Mouse (Mus musculus) spleen, adult 2 months (tissue): Measurements from ENCODE around the gene Cope. TPM values are rescaled to one million over a fixed set of nuclear protein-coding genes. Genes with fewer than 3 reads are reported as not detected.

ENCODE experiments used
- DNase-seq, 2 experiments: peaks; one replicate each; pipeline versions ENCODE4 v3.0.0 to v3.0.0-alpha.2; 2012 to 2021; ENCODE audit warnings: low spot score in 2 of 2, low read depth in 1 of 2
- H3K27ac ChIP-seq: fragments of 200-500 bp; 2 replicates; pipeline ENCODE4 v1.5.1; 2012; ENCODE audit warnings: low read length, inconsistent platforms; ENCODE audit not compliant: insufficient read depth
- H3K27me3 ChIP-seq: fragments of 200-500 bp; 2 replicates; pipeline ENCODE4 v1.6.1; 2012; ENCODE audit warnings: mild to moderate bottlenecking, moderate library complexity, low read length, inconsistent platforms; ENCODE audit not compliant: control insufficient read depth, insufficient read depth
- H3K36me3 ChIP-seq: fragments of 200-500 bp; 2 replicates; pipeline ENCODE4 v1.6.1; 2012; ENCODE audit warnings: mild to moderate bottlenecking, low read length, inconsistent platforms; ENCODE audit not compliant: control insufficient read depth, insufficient read depth
- H3K4me1 ChIP-seq: fragments of 200-500 bp; 2 replicates; pipeline ENCODE4 v1.6.1; 2011; ENCODE audit warnings: inconsistent platforms; ENCODE audit not compliant: control insufficient read depth, insufficient read depth, insufficient read length
- H3K4me3 ChIP-seq: fragments of 200-500 bp; 2 replicates; pipeline ENCODE4 v1.5.1; 2011; ENCODE audit warnings: mild to moderate bottlenecking, inconsistent platforms; ENCODE audit not compliant: insufficient read depth, insufficient read length; ENCODE audit errors: extremely low read depth
- CTCF ChIP-seq: fragments of 200-500 bp; IDR thresholded peaks from 2 replicates; pipeline ENCODE4 v1.5.1; 2011; ENCODE audit warnings: mild to moderate bottlenecking, inconsistent platforms; ENCODE audit not compliant: insufficient read depth, insufficient read length, insufficient replicate concordance; ENCODE audit errors: extremely low read depth
- POLR2A ChIP-seq: fragments of 200-500 bp; IDR thresholded peaks from 2 replicates; pipeline ENCODE4 v1.6.1; 2011; ENCODE audit warnings: low read depth, low read length, inconsistent platforms
- WGBS: fragments of 180-500 bp; shearing (Covaris S2); methylation state at CpG from one replicate; pipeline ENCODE4 v1.1.7; 2018; 5-methylcytosine and 5-hydroxymethylcytosine counted together
- polyA plus RNA-seq: library from polyadenylated mRNA; depleted of rRNA; stranded (reverse); fragments of >200 nt; gene quantifications from 2 replicates; pipeline ENCODE4 v1.2.3, GENCODE M21; 2012

Cope gene
- polyA plus RNA-seq, 1 experiment: 200 TPM

DNA sequence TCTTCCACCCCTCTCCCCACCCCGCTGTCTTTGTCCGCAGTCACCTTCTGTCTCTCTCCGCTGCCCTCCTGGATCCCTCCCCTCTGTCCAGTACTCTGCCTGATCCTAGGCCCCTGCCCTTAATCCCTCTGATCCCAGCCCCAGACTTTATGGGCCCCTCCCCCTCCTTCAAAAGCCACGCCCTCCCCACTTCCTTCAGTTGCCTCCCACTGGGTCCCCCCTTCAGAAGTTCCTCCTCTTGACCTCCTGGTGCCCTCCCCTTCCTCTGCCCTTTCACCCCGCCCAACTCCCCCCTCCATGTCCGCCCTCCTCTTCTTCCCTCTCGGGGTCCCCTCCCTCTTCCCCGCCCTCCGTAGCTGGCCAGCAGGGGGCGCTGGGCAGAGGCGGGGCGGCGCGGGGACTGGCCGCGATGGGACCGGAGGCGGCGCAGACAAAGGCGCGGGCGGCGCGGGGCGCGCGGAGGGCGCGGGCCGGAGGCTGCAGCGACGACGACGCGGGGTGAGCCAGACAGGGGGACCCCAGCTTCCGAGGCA, 19.6 kb upstream of the Cope start, which contains the start of gene Homer3:
Gene Homer3, plus strand, starts transcription at position 225 of the 533 bp plus-strand sequence.
- Histone ChIP-seq H3K4me3 (peak within 1 kb of the TSS; percentile 91), H3K4me1 (peaks cover 5% of the 10 kb centered on the region; the same call in 1 of the 2 replicates), H3K36me3 (0 out of 2 replicates have a peak, but pooled peaks cover 3% of the 10 kb centered on the region), H3K27ac (peak within 1 kb of the TSS; percentile 40), H3K27me3 (no peaks in the 10 kb centered on the region)
- peak; percentile 73 to 90 for DNase-seq
- 4% methylated on average over 36 of the region's 36 CpGs for WGBS
- TF ChIP-seq CTCF: peak; percentile 88; the same call in 1 of the 2 replicates
- TF ChIP-seq POLR2A: 0 out of 2 replicates have a peak, but pooled peaks have one; percentile 11

DNA sequence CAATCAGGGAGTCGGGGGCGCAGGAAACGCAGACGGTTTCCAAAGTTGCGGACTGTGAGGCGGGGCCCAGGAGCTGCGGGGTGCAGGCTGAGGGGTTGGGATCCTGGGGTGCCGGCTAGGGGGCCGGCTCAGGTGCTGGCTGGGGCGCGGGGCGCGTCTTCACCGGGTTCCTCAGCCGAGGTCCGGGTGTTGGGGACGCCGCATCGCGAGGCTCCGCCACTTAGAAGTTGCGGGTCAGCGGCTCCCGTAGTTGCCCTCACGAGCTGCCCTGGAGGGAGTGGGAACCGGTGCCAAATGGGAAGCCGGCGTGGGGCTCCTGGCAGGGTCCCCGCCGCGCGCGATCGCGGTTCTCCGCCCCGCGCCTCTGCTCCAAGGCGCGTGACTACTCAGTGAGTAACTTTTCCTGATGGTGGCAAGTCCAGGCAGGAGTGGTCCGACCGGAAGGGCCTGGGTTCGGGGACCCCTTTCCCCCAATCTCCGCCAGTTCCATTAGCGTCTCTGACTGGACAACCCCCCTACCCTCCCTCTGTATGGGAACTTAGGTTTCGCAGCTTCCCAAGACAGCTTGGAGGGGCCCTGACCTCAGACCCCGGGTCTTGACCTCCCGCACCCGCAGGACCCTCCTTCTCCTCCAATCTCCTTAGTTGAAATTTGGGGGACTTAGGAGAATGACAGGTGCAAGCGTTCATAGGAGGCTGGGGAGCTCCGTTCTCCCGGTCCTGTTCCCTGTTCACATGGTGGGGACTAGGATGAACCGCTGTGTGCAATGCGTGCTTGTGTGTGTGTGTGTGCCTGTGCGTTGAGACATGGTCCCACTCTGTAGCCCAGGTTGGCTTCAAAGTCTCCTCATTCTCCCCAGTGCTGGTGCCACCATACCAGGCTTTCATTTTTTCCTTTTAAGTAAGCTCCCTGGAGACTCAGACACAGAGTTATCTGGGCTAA, 18.9 kb upstream of the Cope start:
- TF ChIP-seq POLR2A (no peak), CTCF (no peak)
- WGBS: 2% methylated on average over 54 of the region's 55 CpGs
- H3K36me3 ChIP-seq: 0 out of 2 replicates have a peak, but pooled peaks cover 3% of the 10 kb centered on the region
- H3K27ac ChIP-seq: no peak overlapping the region; the same call in 1 of the 2 replicates
- no peak for DNase-seq
- peak overlapping the region; percentile 91 for H3K4me3 ChIP-seq
- peaks cover 5% of the 10 kb centered on the region; the same call in 1 of the 2 replicates for H3K4me1 ChIP-seq
- no peaks in the 10 kb centered on the region for H3K27me3 ChIP-seq

DNA sequence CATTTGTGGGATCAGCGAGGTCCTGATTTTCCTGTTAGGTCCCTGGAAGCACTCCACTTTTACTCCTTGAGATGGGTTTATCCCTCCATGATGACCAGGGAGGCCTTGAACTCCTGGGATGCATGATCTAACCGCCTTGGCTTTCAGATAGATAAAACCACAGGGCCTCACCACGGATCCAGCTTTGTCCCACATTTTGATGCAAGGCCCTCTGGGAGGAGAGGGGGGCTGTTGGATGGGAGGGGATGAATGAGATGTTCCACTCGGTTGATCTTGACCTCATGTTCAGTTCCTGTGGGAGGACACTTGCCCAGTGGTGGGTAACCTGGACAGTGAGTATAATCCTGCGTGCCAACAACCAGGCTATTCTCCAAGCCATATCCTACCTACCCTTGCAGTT, 17.9 kb upstream of the Cope start:
- DNase-seq: no peak
- 76% methylated on average over 5 of the region's 5 CpGs for WGBS
- Histone ChIP-seq H3K27me3 (no peaks in the 10 kb centered on the region), H3K4me3 (no peak overlapping the region), H3K4me1 (peaks cover 5% of the 10 kb centered on the region; the same call in 1 of the 2 replicates), H3K36me3 (0 out of 2 replicates have a peak, but pooled peaks cover 3% of the 10 kb centered on the region), H3K27ac (no peak overlapping the region)
- TF ChIP-seq POLR2A (no peak), CTCF (no peak)

DNA sequence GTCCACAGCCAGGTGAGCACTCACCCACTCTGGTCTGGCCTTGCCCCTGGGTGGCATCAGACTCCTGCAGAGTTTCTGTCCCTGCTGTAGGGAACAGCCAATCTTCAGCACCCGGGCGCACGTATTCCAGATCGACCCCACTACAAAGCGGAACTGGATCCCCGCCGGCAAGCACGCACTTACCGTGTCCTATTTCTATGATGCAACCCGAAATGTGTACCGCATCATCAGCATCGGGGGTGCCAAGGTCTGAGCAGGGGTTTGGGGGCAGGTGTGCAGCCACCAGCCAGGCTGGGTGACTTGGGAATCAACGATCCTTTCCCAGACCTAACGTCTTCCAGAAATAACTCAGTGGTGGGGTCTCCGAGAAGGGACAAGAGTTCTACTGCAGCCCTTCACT, 17.0 kb upstream of the Cope start:
- H3K4me1 ChIP-seq: peaks cover 5% of the 10 kb centered on the region; the same call in 1 of the 2 replicates
- no peak for DNase-seq
- no peak overlapping the region for H3K4me3 ChIP-seq
- H3K36me3 ChIP-seq: 0 out of 2 replicates have a peak, but pooled peaks cover 3% of the 10 kb centered on the region
- 96% methylated on average over 15 of the region's 15 CpGs for WGBS
- no peak overlapping the region for H3K27ac ChIP-seq
- no peak for TF ChIP-seq POLR2A
- no peak for TF ChIP-seq CTCF
- H3K27me3 ChIP-seq: no peaks in the 10 kb centered on the region

DNA sequence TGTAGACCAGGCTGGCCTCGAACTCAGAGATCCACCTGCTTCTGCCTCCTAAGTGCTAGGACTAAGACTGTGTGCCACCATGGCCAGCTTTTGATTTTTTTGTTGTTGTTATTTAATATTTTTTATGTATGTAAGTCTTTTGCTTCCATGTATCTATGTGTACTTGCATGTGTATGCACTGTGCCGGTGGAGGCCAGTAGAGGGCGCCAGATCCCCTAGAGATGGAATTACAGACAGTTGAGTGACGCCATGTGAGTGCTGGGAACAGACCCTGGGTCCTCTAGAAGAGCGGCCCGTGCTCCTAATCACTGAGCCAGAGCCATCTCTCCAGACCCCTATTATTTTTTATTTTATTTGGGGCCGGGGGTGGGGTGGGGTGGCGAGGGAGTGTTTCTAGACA, 15.6 kb upstream of the Cope start:
- 90% methylated on average over 8 of the region's 8 CpGs for WGBS
- H3K36me3 ChIP-seq: peaks cover 3% of the 10 kb centered on the region; the same call in 1 of the 2 replicates
- no peak for DNase-seq
- TF ChIP-seq CTCF (peak; percentile 23; the same call in 1 of the 2 replicates), POLR2A (no peak)
- peaks cover 5% of the 10 kb centered on the region; the same call in 1 of the 2 replicates for H3K4me1 ChIP-seq
- H3K27ac ChIP-seq: no peak overlapping the region
- no peaks in the 10 kb centered on the region for H3K27me3 ChIP-seq
- no peak overlapping the region for H3K4me3 ChIP-seq

DNA sequence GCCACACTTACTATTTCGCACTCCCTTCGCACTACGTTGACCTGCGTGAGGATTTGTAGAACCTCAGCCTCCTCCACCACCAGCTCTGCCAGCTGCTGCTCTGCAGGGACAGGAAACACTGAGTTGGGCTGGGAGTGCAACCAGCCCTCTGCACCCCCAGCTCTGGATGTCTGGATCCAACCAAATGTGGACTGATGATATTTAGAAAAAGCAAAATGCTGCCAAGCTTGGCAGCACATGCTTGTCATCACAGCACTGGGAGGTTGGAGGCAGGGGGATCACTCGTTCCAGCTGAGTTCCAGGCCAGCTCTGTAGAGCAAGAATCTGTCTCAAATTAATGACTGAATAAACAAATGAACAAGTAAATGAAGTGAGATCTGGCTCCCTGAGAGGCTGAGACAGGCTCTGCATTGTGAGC, 8.3 kb upstream of the Cope start:
- TF ChIP-seq POLR2A: no peak
- no peak for TF ChIP-seq CTCF
- no peaks in the 10 kb centered on the region for H3K4me1 ChIP-seq
- no peak for DNase-seq
- H3K27ac ChIP-seq: no peak overlapping the region
- no peaks in the 10 kb centered on the region for H3K27me3 ChIP-seq
- WGBS: 86% methylated on average over 5 of the region's 5 CpGs
- H3K4me3 ChIP-seq: no peak overlapping the region
- H3K36me3 ChIP-seq: peaks cover 46% of the 10 kb centered on the region
